Mouse (Mus musculus): ENCODE measurements around the gene Olfr49. TPM values are rescaled to one million over a fixed set of nuclear protein-coding genes. Genes with fewer than 3 reads are reported as not detected.
"Not testable (repeated sequence)": the region's sequence is repeated elsewhere in the genome, so short reads cannot be mapped to it uniquely, and the experiment has no call there.

The Olfr49 gene
- polyA plus RNA-seq, 1 experiment, result not detected

GRCm38 (mm10) chr14:54233559-54234143 lies 51.1 kb downstream of the Olfr49 start:
- H3K4me3 ChIP-seq (ENCODE audit: insufficient read depth, low read length), result no peak overlapping the region
- peak overlapping the region; percentile 1 for H3K27ac ChIP-seq (ENCODE audit: insufficient read depth, low read length)

GRCm38 (mm10) chr14:54232811-54233558 lies 51.8 kb downstream of the Olfr49 start:
- H3K4me3 ChIP-seq (ENCODE audit: insufficient read depth, low read length), result no peak overlapping the region
- TF ChIP-seq POLR2A (IDR thresholded peaks at IDR 0.05; ENCODE audit: low read depth, low read length), result no peak
- no peak for TF ChIP-seq CTCF (IDR thresholded peaks at IDR 0.05; ENCODE audit: borderline replicate concordance, insufficient read depth, low read length)
- 0 out of 2 replicates have a peak, but pooled peaks cover 9% of the 10 kb centered on the region for H3K4me1 ChIP-seq (ENCODE audit: control insufficient read depth, insufficient read depth, low read length)
- H3K27ac ChIP-seq (ENCODE audit: insufficient read depth, low read length), result peak overlapping the region; percentile 1

More at GRCm38 (mm10) chr14:54233559-54234143, 51.1 kb downstream of the Olfr49 start:
- H3K4me1 ChIP-seq (ENCODE audit: control insufficient read depth, insufficient read depth, low read length), result 0 out of 2 replicates have a peak, but pooled peaks cover 9% of the 10 kb centered on the region
- TF ChIP-seq POLR2A (IDR thresholded peaks at IDR 0.05; ENCODE audit: low read depth, low read length) (no peak), CTCF (IDR thresholded peaks at IDR 0.05; ENCODE audit: borderline replicate concordance, insufficient read depth, low read length) (no peak)

- Histone ChIP-seq H3K27ac (ENCODE audit: insufficient read depth, low read length) (no peak overlapping the region), H3K4me3 (ENCODE audit: insufficient read depth, low read length) (no peak overlapping the region), H3K4me1 (ENCODE audit: control insufficient read depth, insufficient read depth, low read length) (peaks cover 14% of the 10 kb centered on the region; the same call in 1 of the 2 replicates)
- no peak for TF ChIP-seq POLR2A (IDR thresholded peaks at IDR 0.05; ENCODE audit: low read depth, low read length)
- TF ChIP-seq CTCF (IDR thresholded peaks at IDR 0.05; ENCODE audit: borderline replicate concordance, insufficient read depth, low read length), result no peak
Measured at GRCm38 (mm10) chr14:54232143-54232542, 52.6 kb downstream of the Olfr49 start.

GRCm38 (mm10) chr14:54231176-54231956 lies 53.4 kb downstream of the Olfr49 start:
- no peak for TF ChIP-seq POLR2A (IDR thresholded peaks at IDR 0.05; ENCODE audit: low read depth, low read length)
- no peak for TF ChIP-seq CTCF (IDR thresholded peaks at IDR 0.05; ENCODE audit: borderline replicate concordance, insufficient read depth, low read length)
- peaks cover 14% of the 10 kb centered on the region; the same call in 1 of the 2 replicates for H3K4me1 ChIP-seq (ENCODE audit: control insufficient read depth, insufficient read depth, low read length)
- H3K27ac ChIP-seq (ENCODE audit: insufficient read depth, low read length), result no peak overlapping the region
- no peak overlapping the region for H3K4me3 ChIP-seq (ENCODE audit: insufficient read depth, low read length)

GRCm38 (mm10) chr14:54230638-54231150 lies 54.0 kb downstream of the Olfr49 start:
- no peak for TF ChIP-seq POLR2A (IDR thresholded peaks at IDR 0.05; ENCODE audit: low read depth, low read length)
- H3K27ac ChIP-seq (ENCODE audit: insufficient read depth, low read length), result no peak overlapping the region
- peaks cover 14% of the 10 kb centered on the region; the same call in 1 of the 2 replicates for H3K4me1 ChIP-seq (ENCODE audit: control insufficient read depth, insufficient read depth, low read length)
- H3K4me3 ChIP-seq (ENCODE audit: insufficient read depth, low read length), result no peak overlapping the region

- not testable (repeated sequence) for H3K27ac ChIP-seq (ENCODE audit: insufficient read depth, low read length); H3K4me3 ChIP-seq (ENCODE audit: insufficient read depth, low read length)
- H3K4me1 ChIP-seq (ENCODE audit: control insufficient read depth, insufficient read depth, low read length), result peaks cover 17% of the 10 kb centered on the region; the same call in 1 of the 2 replicates
Measured at GRCm38 (mm10) chr14:54229849-54230248, 54.9 kb downstream of the Olfr49 start.

GRCm38 (mm10) chr14:54228933-54229713 lies 55.6 kb downstream of the Olfr49 start:
- Histone ChIP-seq H3K27ac (ENCODE audit: insufficient read depth, low read length) (no peak overlapping the region), H3K4me3 (ENCODE audit: insufficient read depth, low read length) (no peak overlapping the region), H3K4me1 (ENCODE audit: control insufficient read depth, insufficient read depth, low read length) (peaks cover 17% of the 10 kb centered on the region; the same call in 1 of the 2 replicates)
- TF ChIP-seq CTCF (IDR thresholded peaks at IDR 0.05; ENCODE audit: borderline replicate concordance, insufficient read depth, low read length), result no peak
- no peak for TF ChIP-seq POLR2A (IDR thresholded peaks at IDR 0.05; ENCODE audit: low read depth, low read length)

GRCm38 (mm10) chr14:54228501-54228900 lies 56.2 kb downstream of the Olfr49 start:
- TF ChIP-seq CTCF (IDR thresholded peaks at IDR 0.05; ENCODE audit: borderline replicate concordance, insufficient read depth, low read length) (no peak), POLR2A (IDR thresholded peaks at IDR 0.05; ENCODE audit: low read depth, low read length) (no peak)
- Histone ChIP-seq H3K4me3 (ENCODE audit: insufficient read depth, low read length) (no peak overlapping the region), H3K27ac (ENCODE audit: insufficient read depth, low read length) (no peak overlapping the region), H3K4me1 (ENCODE audit: control insufficient read depth, insufficient read depth, low read length) (peaks cover 12% of the 10 kb centered on the region; the same call in 1 of the 2 replicates)

Other genes with a start within 250 kb of the Olfr49 start
- gene Dad1, start 30.8 kb downstream of the Olfr49 start, polyA plus RNA-seq (2011; ENCODE audit: insufficient read length, low read depth, missing spikeins), result 162 and 179 TPM in 2 replicates
- 74.6 and 86.4 TPM in 2 replicates for gene Abhd4, start 30.8 kb downstream of the Olfr49 start, polyA plus RNA-seq (2011; ENCODE audit: insufficient read length, low read depth, missing spikeins)
- gene Oxa1l, start 75.9 kb upstream of the Olfr49 start, polyA plus RNA-seq (2011; ENCODE audit: insufficient read length, low read depth, missing spikeins), result 43.2 and 55.3 TPM in 2 replicates
- gene Slc7a7, start 132.8 kb upstream of the Olfr49 start, polyA plus RNA-seq (2011; ENCODE audit: insufficient read length, low read depth, missing spikeins), result 6.9 and 7.0 TPM in 2 replicates
- 138 and 143 TPM in 2 replicates for gene Mrpl52, start 142.0 kb upstream of the Olfr49 start, polyA plus RNA-seq (2011; ENCODE audit: insufficient read length, low read depth, missing spikeins)
- gene Mmp14, start 146.7 kb upstream of the Olfr49 start, polyA plus RNA-seq (2011; ENCODE audit: insufficient read length, low read depth, missing spikeins), result 618 and 779 TPM in 2 replicates
- gene Lrp10, start 179.2 kb upstream of the Olfr49 start, polyA plus RNA-seq (2011; ENCODE audit: insufficient read length, low read depth, missing spikeins), result 85.6 and 98.2 TPM in 2 replicates
- 0.94 TPM in 1 of 2 replicates, not detected in the other for gene Rem2, start 191.2 kb upstream of the Olfr49 start, polyA plus RNA-seq (2011; ENCODE audit: insufficient read length, low read depth, missing spikeins)
- gene Prmt5, start 232.6 kb upstream of the Olfr49 start, polyA plus RNA-seq (2011; ENCODE audit: insufficient read length, low read depth, missing spikeins), result 54.8 and 60.4 TPM in 2 replicates